Mouse (Mus musculus): ENCODE measurements around the gene Rbx1.

The Rbx1 gene

GRCm38 (mm10) chr15:81483691-81484090, 17.6 kb downstream of the Rbx1 start:
- no peak for DNase-seq (ENCODE audit: low read depth, low spot score)

GRCm38 (mm10) chr15:81485483-81485882, 19.4 kb downstream of the Rbx1 start:
- no peak for DNase-seq (ENCODE audit: low read depth, low spot score)

- DNase-seq (ENCODE audit: low read depth, low spot score), result no peak
These were observed 37.4 kb downstream of the Rbx1 start for GRCm38 (mm10) chr15:81503466-81503865.

- DNase-seq (ENCODE audit: low read depth, low spot score), result no peak
These were observed 37.9 kb downstream of the Rbx1 start for GRCm38 (mm10) chr15:81503995-81504394.

GRCm38 (mm10) chr15:81507201-81507600, 41.1 kb downstream of the Rbx1 start:
- DNase-seq (ENCODE audit: low read depth, low spot score), result peak; percentile 12

GRCm38 (mm10) chr15:81510621-81511020, 44.5 kb downstream of the Rbx1 start:
- no peak for DNase-seq (ENCODE audit: low read depth, low spot score)

- DNase-seq (ENCODE audit: low read depth, low spot score), result no peak
These were observed 45.6 kb downstream of the Rbx1 start for GRCm38 (mm10) chr15:81511601-81512261.

- peak; percentile 68 for DNase-seq (ENCODE audit: low read depth, low spot score)
These were observed 48.2 kb downstream of the Rbx1 start for GRCm38 (mm10) chr15:81514111-81514971.

GRCm38 (mm10) chr15:81515221-81515620, 49.1 kb downstream of the Rbx1 start:
- no peak for DNase-seq (ENCODE audit: low read depth, low spot score)

- no peak for DNase-seq (ENCODE audit: low read depth, low spot score)
These were observed 51.9 kb downstream of the Rbx1 start for GRCm38 (mm10) chr15:81518031-81518430.

GRCm38 (mm10) chr15:81518761-81519160, 52.7 kb downstream of the Rbx1 start:
- no peak for DNase-seq (ENCODE audit: low read depth, low spot score)

- DNase-seq (ENCODE audit: low read depth, low spot score), result peak; percentile 63
These were observed 56.1 kb downstream of the Rbx1 start for GRCm38 (mm10) chr15:81522036-81522751.

GRCm38 (mm10) chr15:81522761-81523168, 56.7 kb downstream of the Rbx1 start:
- no peak for DNase-seq (ENCODE audit: low read depth, low spot score)

- peak; percentile 95 for DNase-seq (ENCODE audit: low read depth, low spot score)
These were observed 57.2 kb downstream of the Rbx1 start for GRCm38 (mm10) chr15:81523169-81523871.

GRCm38 (mm10) chr15:81523901-81524300, 57.8 kb downstream of the Rbx1 start:
- DNase-seq (ENCODE audit: low read depth, low spot score), result peak; percentile 15

All from brain, adult 2 months (tissue).